Mouse (Mus musculus) hindlimb bud, embryonic 11.5 days (tissue): Measurements from ENCODE around the gene Eif4e2.
A peak's percentile ranks its signal among the peaks of the same experiment; 100 is the strongest.

ENCODE experiments used
- DNase-seq: peaks from one replicate; pipeline ENCODE4 v3.0.0-alpha.2; 2012; ENCODE audit warnings: low read depth, low spot score; ENCODE audit errors: extremely low spot score

Gene Eif4e2

GRCm38 (mm10) chr1:87213735-87214704 lies at the start of gene Eif4e2:
Gene Eif4e2 (plus strand): TSS chr1:87213914.
- peak; percentile 76 for DNase-seq

GRCm38 (mm10) chr1:87164164-87164795 lies 49.4 kb upstream of the Eif4e2 start:
- no peak for DNase-seq

GRCm38 (mm10) chr1:87164796-87165184 lies 48.9 kb upstream of the Eif4e2 start:
- no peak for DNase-seq

- no peak for DNase-seq
Measured at GRCm38 (mm10) chr1:87170458-87170857, 43.3 kb upstream of the Eif4e2 start.

GRCm38 (mm10) chr1:87171312-87171711 lies 42.4 kb upstream of the Eif4e2 start:
- no peak for DNase-seq

GRCm38 (mm10) chr1:87172316-87172715 lies 41.4 kb upstream of the Eif4e2 start:
- no peak for DNase-seq

GRCm38 (mm10) chr1:87174006-87174955 lies 39.4 kb upstream of the Eif4e2 start:
- DNase-seq: peak; percentile 56

GRCm38 (mm10) chr1:87175852-87176292 lies 37.8 kb upstream of the Eif4e2 start:
- DNase-seq: no peak

- DNase-seq: no peak
Measured at GRCm38 (mm10) chr1:87180896-87181295, 32.8 kb upstream of the Eif4e2 start.

- no peak for DNase-seq
Measured at GRCm38 (mm10) chr1:87183013-87183412, 30.7 kb upstream of the Eif4e2 start, which contains the start of gene Prss56. Gene Prss56 (plus strand): TSS chr1:87183313.

GRCm38 (mm10) chr1:87183998-87184750 lies 29.5 kb upstream of the Eif4e2 start:
- no peak for DNase-seq

- no peak for DNase-seq
Measured at GRCm38 (mm10) chr1:87184751-87185139, 29.0 kb upstream of the Eif4e2 start.

- no peak for DNase-seq
Measured at GRCm38 (mm10) chr1:87185526-87185925, 28.2 kb upstream of the Eif4e2 start.

GRCm38 (mm10) chr1:87186261-87187036 lies 27.3 kb upstream of the Eif4e2 start:
- DNase-seq: no peak

GRCm38 (mm10) chr1:87187037-87187355 lies 26.7 kb upstream of the Eif4e2 start:
- peak; percentile 46 for DNase-seq

- DNase-seq: no peak
Measured at GRCm38 (mm10) chr1:87190429-87190828, 23.3 kb upstream of the Eif4e2 start, which contains the start of gene Chrnd. Gene Chrnd (plus strand): TSS chr1:87190607.

- DNase-seq: no peak
Measured at GRCm38 (mm10) chr1:87197296-87197695, 16.4 kb upstream of the Eif4e2 start.

- DNase-seq: no peak
Measured at GRCm38 (mm10) chr1:87198119-87199065, 15.3 kb upstream of the Eif4e2 start.
